Mouse (Mus musculus) 3134 (cell line): Measurements from ENCODE around the gene Zdhhc18.

Experiments
- DNase-seq: peaks from one replicate; pipeline ENCODE4 v3.0.0-alpha.2; 2011; ENCODE audit warnings: low spot score; ENCODE audit not compliant: insufficient read length; ENCODE audit errors: extremely low read depth

Zdhhc18 gene

GRCm38 (mm10) chr4:133607284-133607683 is 42.7 kb downstream of the Zdhhc18 start:
- DNase-seq = no peak

- no peak for DNase-seq
These were observed 44.6 kb downstream of the Zdhhc18 start for GRCm38 (mm10) chr4:133605330-133605729.

GRCm38 (mm10) chr4:133604856-133605255 is 45.1 kb downstream of the Zdhhc18 start:
- no peak for DNase-seq

GRCm38 (mm10) chr4:133604175-133604574 is 45.8 kb downstream of the Zdhhc18 start:
- peak; percentile 61 for DNase-seq

GRCm38 (mm10) chr4:133603056-133603455 is 46.9 kb downstream of the Zdhhc18 start:
- DNase-seq = no peak

GRCm38 (mm10) chr4:133601721-133602218 is 48.2 kb downstream of the Zdhhc18 start, which contains the start of gene Sfn:
Gene Sfn (minus strand): TSS chr4:133602168.
- no peak for DNase-seq

- DNase-seq = no peak
These were observed 49.6 kb downstream of the Zdhhc18 start for GRCm38 (mm10) chr4:133600306-133600705.

GRCm38 (mm10) chr4:133599571-133600073 is 50.3 kb downstream of the Zdhhc18 start:
- peak; percentile 92 for DNase-seq

GRCm38 (mm10) chr4:133599116-133599515 is 50.8 kb downstream of the Zdhhc18 start:
- no peak for DNase-seq

- DNase-seq = no peak
These were observed 51.3 kb downstream of the Zdhhc18 start for GRCm38 (mm10) chr4:133598616-133599015.

- DNase-seq = no peak
These were observed 53.9 kb downstream of the Zdhhc18 start for GRCm38 (mm10) chr4:133596084-133596483.

GRCm38 (mm10) chr4:133595538-133595937 is 54.4 kb downstream of the Zdhhc18 start:
- no peak for DNase-seq

GRCm38 (mm10) chr4:133592570-133592969 is 57.4 kb downstream of the Zdhhc18 start:
- DNase-seq = no peak

- peak; percentile 74 for DNase-seq
These were observed 65.6 kb downstream of the Zdhhc18 start, which contains the start of gene Gpn2 for GRCm38 (mm10) chr4:133584059-133584951. Gene Gpn2 (plus strand): TSS chr4:133584362.

- DNase-seq = no peak
These were observed 66.3 kb downstream of the Zdhhc18 start for GRCm38 (mm10) chr4:133583690-133584058.

- DNase-seq = no peak
These were observed 72.0 kb downstream of the Zdhhc18 start for GRCm38 (mm10) chr4:133577983-133578382.

GRCm38 (mm10) chr4:133574843-133575202 is 75.1 kb downstream of the Zdhhc18 start:
- DNase-seq = no peak

GRCm38 (mm10) chr4:133574070-133574842 is 75.7 kb downstream of the Zdhhc18 start, which contains the start of gene Gpatch3:
Gene Gpatch3 (plus strand): TSS chr4:133574745.
- peak; percentile 69 for DNase-seq

- DNase-seq = peak; percentile 52
These were observed 79.9 kb downstream of the Zdhhc18 start for GRCm38 (mm10) chr4:133570066-133570466.

- no peak for DNase-seq
These were observed 80.5 kb downstream of the Zdhhc18 start for GRCm38 (mm10) chr4:133569291-133570065.
